Mouse (Mus musculus) embryonic facial prominence, embryonic 15.5 days (tissue): Measurements from ENCODE around the gene Ccnd3. TPM values are rescaled to one million over a fixed set of nuclear protein-coding genes. Genes with fewer than 3 reads are reported as not detected.

Experiments used
- ATAC-seq: fragments of 200-750 bp; cut with Nextera tagmentation; 2 replicates; pipeline ENCODE4 v1.8.0; 2017; ENCODE audit warnings: low read depth, moderate TSS enrichment; ENCODE audit not compliant: insufficient number of reproducible peaks, low FRiP score, low TSS enrichment
- H3K27ac ChIP-seq: fragments of 300-500 bp; sonication (generic); replicated peaks from 2 replicates; pipeline ENCODE4 v1.5.1; 2015; ENCODE audit warnings: mild to moderate bottlenecking, inconsistent platforms
- H3K27me3 ChIP-seq: fragments of 300-500 bp; sonication (generic); 2 replicates; pipeline ENCODE4 v1.6.1; 2015; ENCODE audit warnings: inconsistent platforms
- H3K36me3 ChIP-seq: fragments of 300-500 bp; sonication (generic); 2 replicates; pipeline ENCODE4 v1.6.1; 2015; ENCODE audit warnings: mild to moderate bottlenecking, inconsistent platforms
- H3K4me1 ChIP-seq: fragments of 300-500 bp; sonication (generic); 2 replicates; pipeline ENCODE4 v1.6.1; 2015; ENCODE audit warnings: inconsistent platforms
- H3K4me2 ChIP-seq: fragments of 300-500 bp; sonication (generic); replicated peaks from 2 replicates; pipeline ENCODE4 v1.6.1; 2015; ENCODE audit warnings: mild to moderate bottlenecking, inconsistent platforms
- H3K4me3 ChIP-seq: fragments of 300-500 bp; sonication (generic); replicated peaks from 2 replicates; pipeline ENCODE4 v1.5.1; 2015; ENCODE audit warnings: mild to moderate bottlenecking, inconsistent platforms
- H3K9ac ChIP-seq: fragments of 300-500 bp; sonication (generic); 2 replicates; pipeline ENCODE4 v1.6.1; 2015; ENCODE audit warnings: inconsistent platforms
- H3K9me3 ChIP-seq: fragments of 300-500 bp; sonication (generic); replicated peaks from 2 replicates; pipeline ENCODE4 v1.6.1; 2016; ENCODE audit warnings: inconsistent platforms
- WGBS: fragments of 180-500 bp; shearing (Covaris S2); methylation state at CpG from one replicate; pipeline ENCODE4 v1.1.7; 2015; 5-methylcytosine and 5-hydroxymethylcytosine counted together
- polyA plus RNA-seq: library from polyadenylated mRNA; unstranded; fragments of >200 nt; fragmentation: Nextera tagmentation; extraction: Ambion mirVana; gene quantifications from 2 replicates; pipeline ENCODE4 v1.2.1, GENCODE M21; 2015

Gene Ccnd3
- polyA plus RNA-seq, 1 experiment from 2014 or later: 552 TPM

DNA sequence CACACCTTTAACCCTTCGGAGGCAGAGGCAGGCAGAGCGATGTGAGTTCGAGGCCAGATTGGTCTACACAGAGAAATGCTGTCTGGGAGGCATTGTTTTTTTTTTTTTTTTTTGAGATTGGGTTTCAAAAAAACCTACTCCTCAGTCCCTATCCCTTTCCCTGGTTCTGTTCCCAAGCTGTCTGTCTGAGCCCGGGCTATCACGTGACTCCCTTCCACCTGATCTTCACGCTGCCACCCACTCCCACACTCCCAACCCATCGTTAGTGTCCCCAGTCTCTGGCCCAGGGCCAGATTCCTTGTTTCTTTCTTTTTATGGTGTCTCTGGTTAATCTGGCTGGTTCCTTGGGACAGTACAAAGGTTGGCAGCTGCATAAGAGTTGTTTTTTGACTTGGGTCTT, 46.2 kb downstream of the Ccnd3 start:
- WGBS: 54% methylated on average over 7 of the region's 7 CpGs
- H3K4me1 ChIP-seq: 0 out of 2 replicates have a peak, but pooled peaks cover 6% of the 10 kb centered on the region
- no peak for ATAC-seq
- no peaks in the 10 kb centered on the region for H3K9me3 ChIP-seq
- H3K4me3 ChIP-seq: no peak overlapping the region
- H3K27ac ChIP-seq: no peak overlapping the region
- no peak overlapping the region for H3K9ac ChIP-seq
- no peaks in the 10 kb centered on the region for H3K36me3 ChIP-seq
- no peak overlapping the region for H3K4me2 ChIP-seq
- H3K27me3 ChIP-seq: no peaks in the 10 kb centered on the region

- Histone ChIP-seq H3K27me3 (no peaks in the 10 kb centered on the region), H3K4me3 (no peak overlapping the region), H3K9ac (no peak overlapping the region), H3K4me2 (no peak overlapping the region), H3K9me3 (no peaks in the 10 kb centered on the region), H3K36me3 (no peaks in the 10 kb centered on the region), H3K27ac (no peak overlapping the region), H3K4me1 (0 out of 2 replicates have a peak, but pooled peaks cover 16% of the 10 kb centered on the region)
- ATAC-seq: no peak
Measured at GRCm38 (mm10) chr17:47552994-47553393, 48.1 kb downstream of the Ccnd3 start.

GRCm38 (mm10) chr17:47554621-47555020, 49.8 kb downstream of the Ccnd3 start:
- no peak overlapping the region for H3K9ac ChIP-seq
- no peaks in the 10 kb centered on the region for H3K27me3 ChIP-seq
- H3K27ac ChIP-seq: no peak overlapping the region
- no peak overlapping the region for H3K4me3 ChIP-seq
- WGBS: 67% methylated on average over 10 of the region's 10 CpGs
- ATAC-seq: no peak
- peaks cover 17% of the 10 kb centered on the region; the same call in 1 of the 2 replicates for H3K4me1 ChIP-seq
- no peak overlapping the region for H3K4me2 ChIP-seq
- H3K9me3 ChIP-seq: no peaks in the 10 kb centered on the region
- H3K36me3 ChIP-seq: no peaks in the 10 kb centered on the region

DNA sequence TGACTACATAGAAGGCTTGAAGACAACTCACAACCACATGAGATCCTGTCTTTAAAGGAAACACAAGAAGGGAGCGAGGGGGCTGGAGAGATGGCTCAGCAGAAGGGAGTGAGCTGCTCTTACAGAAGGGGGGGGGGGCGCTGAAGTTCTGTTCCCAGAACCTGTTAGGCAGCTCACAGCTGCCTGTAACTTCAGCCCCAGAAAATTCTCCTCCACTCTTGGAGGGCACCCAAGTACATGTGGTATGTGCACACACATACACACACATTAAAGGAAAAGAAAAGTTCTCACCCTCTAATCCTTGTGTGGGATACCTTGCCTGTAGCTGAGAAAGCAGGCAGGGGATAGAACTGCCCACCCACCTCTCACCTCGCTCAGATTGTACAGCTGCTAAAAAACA, 52.3 kb downstream of the Ccnd3 start:
- peaks cover 16% of the 10 kb centered on the region; the same call in 1 of the 2 replicates for H3K4me1 ChIP-seq
- ATAC-seq: peak; percentile 74
- 48% methylated on average over 3 of the region's 3 CpGs for WGBS

DNA sequence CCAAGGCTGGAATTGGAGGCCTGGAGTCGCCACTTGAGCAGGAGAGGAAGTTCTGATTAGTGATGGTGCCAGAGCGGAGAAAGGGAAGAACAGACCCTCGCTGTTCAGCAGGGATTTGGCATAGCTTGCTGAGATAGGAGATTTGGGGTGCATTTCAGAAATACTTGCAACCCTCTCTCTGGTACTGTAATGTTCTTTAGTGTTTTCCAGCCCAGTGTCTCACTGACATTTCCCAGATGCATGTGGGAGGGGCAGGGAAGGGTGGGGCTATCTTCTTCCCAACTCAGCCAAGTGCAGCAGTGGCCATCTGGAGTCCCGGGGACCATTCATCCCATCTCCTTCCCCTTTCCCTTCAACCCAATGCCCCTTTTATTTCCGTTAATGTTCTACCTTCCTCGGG, 54.9 kb downstream of the Ccnd3 start:
- H3K36me3 ChIP-seq: no peaks in the 10 kb centered on the region
- peaks cover 16% of the 10 kb centered on the region; the same call in 1 of the 2 replicates for H3K4me1 ChIP-seq
- no peak for ATAC-seq
- peak overlapping the region; percentile 65; the same call in 1 of the 2 replicates for H3K27ac ChIP-seq
- no peak overlapping the region for H3K4me2 ChIP-seq
- whole genome bisulfite sequencing: 36% methylated on average over 6 of the region's 6 CpGs
- H3K27me3 ChIP-seq: no peaks in the 10 kb centered on the region
- no peak overlapping the region for H3K9ac ChIP-seq
- no peaks in the 10 kb centered on the region for H3K9me3 ChIP-seq
- no peak overlapping the region for H3K4me3 ChIP-seq

More for the DNA sequence above, 52.3 kb downstream of the Ccnd3 start:
- no peak overlapping the region for H3K9ac ChIP-seq
- H3K4me3 ChIP-seq: no peak overlapping the region
- H3K9me3 ChIP-seq: no peaks in the 10 kb centered on the region
- H3K4me2 ChIP-seq: no peak overlapping the region
- H3K27me3 ChIP-seq: no peaks in the 10 kb centered on the region
- no peaks in the 10 kb centered on the region for H3K36me3 ChIP-seq
- peak overlapping the region; percentile 45; the same call in 1 of the 2 replicates for H3K27ac ChIP-seq

- no peak overlapping the region for H3K4me2 ChIP-seq
- no peaks in the 10 kb centered on the region for H3K27me3 ChIP-seq
- H3K4me3 ChIP-seq: no peak overlapping the region
- peaks cover 6% of the 10 kb centered on the region; the same call in 1 of the 2 replicates for H3K4me1 ChIP-seq
- H3K9ac ChIP-seq: no peak overlapping the region
- H3K27ac ChIP-seq: no peak overlapping the region
- H3K36me3 ChIP-seq: no peaks in the 10 kb centered on the region
- 78% methylated on average over 6 of the region's 6 CpGs for WGBS
- no peak for ATAC-seq
- H3K9me3 ChIP-seq: no peaks in the 10 kb centered on the region
Measured at GRCm38 (mm10) chr17:47562875-47563274, 58.0 kb downstream of the Ccnd3 start.

DNA sequence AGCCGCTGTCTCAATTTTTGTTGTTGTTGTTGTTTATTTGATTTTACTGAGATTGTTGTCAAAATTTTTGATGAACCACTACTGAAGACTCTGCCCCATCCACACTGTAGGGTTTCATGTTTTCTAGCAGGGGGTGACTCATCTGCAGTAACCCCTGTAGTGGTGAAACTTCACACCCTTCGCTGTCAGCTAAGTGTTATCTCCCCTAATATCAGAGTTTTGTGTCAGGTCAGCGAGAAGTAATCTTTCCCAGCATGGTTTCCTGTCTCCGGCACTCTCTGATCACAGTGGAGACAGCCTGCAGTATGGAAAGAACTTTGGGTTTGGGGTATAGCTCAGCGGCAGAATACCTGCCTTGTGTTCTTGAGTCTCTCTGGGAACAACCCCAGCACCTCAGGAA, 59.8 kb downstream of the Ccnd3 start:
- no peak overlapping the region for H3K4me3 ChIP-seq
- H3K4me1 ChIP-seq: peaks cover 5% of the 10 kb centered on the region; the same call in 1 of the 2 replicates
- no peak overlapping the region for H3K9ac ChIP-seq
- H3K4me2 ChIP-seq: no peak overlapping the region
- no peaks in the 10 kb centered on the region for H3K27me3 ChIP-seq
- H3K36me3 ChIP-seq: no peaks in the 10 kb centered on the region
- no peak for ATAC-seq
- no peak overlapping the region for H3K27ac ChIP-seq
- H3K9me3 ChIP-seq: no peaks in the 10 kb centered on the region
- WGBS: 82% methylated on average over 5 of the region's 5 CpGs

GRCm38 (mm10) chr17:47566133-47566532, 61.3 kb downstream of the Ccnd3 start:
- WGBS: 25% methylated on average over 2 of the region's 2 CpGs
- no peak for ATAC-seq
- Histone ChIP-seq H3K4me3 (no peak overlapping the region), H3K27ac (no peak overlapping the region), H3K4me1 (no peaks in the 10 kb centered on the region), H3K27me3 (no peaks in the 10 kb centered on the region), H3K36me3 (no peaks in the 10 kb centered on the region), H3K9me3 (no peaks in the 10 kb centered on the region), H3K4me2 (no peak overlapping the region), H3K9ac (no peak overlapping the region)

- ATAC-seq: no peak
- no peak overlapping the region for H3K9ac ChIP-seq
- no peak overlapping the region for H3K4me3 ChIP-seq
- 59% methylated on average over 3 of the region's 3 CpGs for WGBS
- H3K4me2 ChIP-seq: no peak overlapping the region
- H3K9me3 ChIP-seq: no peaks in the 10 kb centered on the region
- no peak overlapping the region for H3K27ac ChIP-seq
- H3K27me3 ChIP-seq: no peaks in the 10 kb centered on the region
- no peaks in the 10 kb centered on the region for H3K36me3 ChIP-seq
- no peaks in the 10 kb centered on the region for H3K4me1 ChIP-seq
Measured at GRCm38 (mm10) chr17:47567271-47567670, 62.4 kb downstream of the Ccnd3 start.

GRCm38 (mm10) chr17:47568389-47568788, 63.5 kb downstream of the Ccnd3 start:
- H3K9me3 ChIP-seq: no peaks in the 10 kb centered on the region
- 96% methylated on average over 3 of the region's 3 CpGs for WGBS
- H3K4me1 ChIP-seq: no peaks in the 10 kb centered on the region
- H3K36me3 ChIP-seq: no peaks in the 10 kb centered on the region
- H3K27ac ChIP-seq: no peak overlapping the region
- H3K4me2 ChIP-seq: no peak overlapping the region
- no peak for ATAC-seq
- H3K9ac ChIP-seq: no peak overlapping the region
- no peaks in the 10 kb centered on the region for H3K27me3 ChIP-seq
- no peak overlapping the region for H3K4me3 ChIP-seq

DNA sequence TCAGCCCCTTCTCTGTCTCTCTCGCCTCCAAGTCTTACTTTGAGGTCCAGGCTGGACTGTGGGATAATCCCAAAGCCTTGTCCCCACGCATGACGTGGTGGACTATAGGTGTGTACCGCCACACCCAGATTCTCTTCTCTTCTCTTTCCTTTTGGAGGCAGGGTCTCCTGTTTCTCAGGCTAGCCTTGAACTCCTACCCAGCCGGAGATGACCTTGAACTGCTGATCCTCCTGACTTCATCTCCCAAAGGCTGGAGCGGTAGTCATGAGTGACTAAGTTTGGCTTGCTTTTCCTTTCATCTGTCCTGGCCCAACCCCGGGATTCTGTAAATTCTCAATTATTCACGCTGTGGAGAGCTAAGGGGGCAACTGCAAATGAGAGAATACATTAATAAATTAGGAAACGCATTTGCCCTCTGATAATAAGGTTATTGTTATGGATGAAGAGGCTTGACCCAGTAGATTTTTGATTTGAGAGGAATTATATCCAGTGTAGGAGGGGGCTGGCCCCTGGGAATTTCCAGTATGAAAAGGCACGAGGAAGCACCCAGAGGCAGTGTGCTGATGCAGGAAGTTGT, 64.2 kb downstream of the Ccnd3 start:
- ATAC-seq: no peak
- no peak overlapping the region for H3K4me3 ChIP-seq
- H3K9ac ChIP-seq: no peak overlapping the region
- H3K36me3 ChIP-seq: no peaks in the 10 kb centered on the region
- H3K27ac ChIP-seq: no peak overlapping the region
- WGBS: 70% methylated on average over 10 of the region's 10 CpGs
- H3K9me3 ChIP-seq: no peaks in the 10 kb centered on the region
- H3K4me2 ChIP-seq: no peak overlapping the region
- no peaks in the 10 kb centered on the region for H3K27me3 ChIP-seq
- H3K4me1 ChIP-seq: 0 out of 2 replicates have a peak, but pooled peaks cover 2% of the 10 kb centered on the region

- Histone ChIP-seq H3K27ac (no peak overlapping the region), H3K27me3 (no peaks in the 10 kb centered on the region), H3K4me2 (no peak overlapping the region), H3K9ac (no peak overlapping the region), H3K4me3 (no peak overlapping the region), H3K4me1 (peaks cover 2% of the 10 kb centered on the region; the same call in 1 of the 2 replicates), H3K36me3 (no peaks in the 10 kb centered on the region), H3K9me3 (no peaks in the 10 kb centered on the region)
- 44% methylated on average over 7 of the region's 7 CpGs for WGBS
- ATAC-seq: no peak
Measured at GRCm38 (mm10) chr17:47571621-47572020, 66.8 kb downstream of the Ccnd3 start.
